Mouse (Mus musculus) neutrophil, adult 5-6 weeks (primary cell): ENCODE measurements at regions not wholly inside any gene's neighbourhood (a gene's known extent, or its start where the extent isn't known, plus 50 kb on each side); places are given as distances from the start of the nearest gene placed in this dataset.

Source experiments
- ATAC-seq: fragments of 151-379, 151-347 bp; 2 replicates; pipeline ENCODE4 v1.8.0; 2017; ENCODE audit warnings: mild to moderate bottlenecking, moderate TSS enrichment; ENCODE audit not compliant: insufficient number of reproducible peaks, poor library complexity, low FRiP score, severe bottlenecking; ENCODE audit errors: extremely low read depth

GRCm38 (mm10) chr3:38397615-38397956, 87.1 kb downstream of the Ankrd50 start:
- ATAC-seq, result no peak

- ATAC-seq, result no peak
Measured at GRCm38 (mm10) chr3:38396760-38397614, 87.7 kb downstream of the Ankrd50 start.

- ATAC-seq, result no peak
Measured at GRCm38 (mm10) chr3:38394308-38394707, 90.3 kb downstream of the Ankrd50 start.

GRCm38 (mm10) chr3:38389647-38390046, 95.0 kb downstream of the Ankrd50 start:
- ATAC-seq, result no peak

- ATAC-seq, result no peak
Measured at GRCm38 (mm10) chr3:38388961-38389360, 95.7 kb downstream of the Ankrd50 start.

GRCm38 (mm10) chr3:38382743-38383142, 101.9 kb downstream of the Ankrd50 start:
- no peak for ATAC-seq

GRCm38 (mm10) chr3:38381623-38382022, 103.0 kb downstream of the Ankrd50 start:
- no peak for ATAC-seq

GRCm38 (mm10) chr3:38373690-38374089, 111.0 kb downstream of the Ankrd50 start:
- no peak for ATAC-seq

- no peak for ATAC-seq
Measured at GRCm38 (mm10) chr3:38371702-38372101, 112.9 kb downstream of the Ankrd50 start.

GRCm38 (mm10) chr3:38363888-38364287, 120.8 kb downstream of the Ankrd50 start:
- no peak for ATAC-seq

- no peak for ATAC-seq
Measured at GRCm38 (mm10) chr3:38361411-38361810, 123.2 kb downstream of the Ankrd50 start.

GRCm38 (mm10) chr3:38360974-38361373, 123.7 kb downstream of the Ankrd50 start:
- no peak for ATAC-seq

GRCm38 (mm10) chr3:38360421-38360921, 124.2 kb downstream of the Ankrd50 start:
- ATAC-seq, result no peak

- no peak for ATAC-seq
Measured at GRCm38 (mm10) chr3:38357905-38358491, 126.6 kb downstream of the Ankrd50 start.

- no peak for ATAC-seq
Measured at GRCm38 (mm10) chr3:38344283-38344682, 140.4 kb downstream of the Ankrd50 start.

GRCm38 (mm10) chr3:38341666-38342065, 143.0 kb downstream of the Ankrd50 start:
- ATAC-seq, result no peak

- ATAC-seq, result no peak
Measured at GRCm38 (mm10) chr3:38333321-38333910, 151.2 kb downstream of the Ankrd50 start.

GRCm38 (mm10) chr3:38331169-38331568, 153.5 kb downstream of the Ankrd50 start:
- ATAC-seq, result no peak

GRCm38 (mm10) chr3:38327286-38327685, 157.4 kb downstream of the Ankrd50 start:
- no peak for ATAC-seq

- no peak for ATAC-seq
Measured at GRCm38 (mm10) chr3:38326211-38326610, 158.4 kb downstream of the Ankrd50 start.
